Mouse (Mus musculus) adrenal gland, adult 18-20 months (tissue): Measurements from ENCODE around the gene Fbxo42. TPM values are rescaled to one million over a fixed set of nuclear protein-coding genes. Genes with fewer than 3 reads are reported as not detected.

ENCODE experiments used
- DNase-seq, 2 experiments: peaks; one replicate each; pipeline ENCODE4 v3.0.0; 2021 to 2022; ENCODE audit warnings: low spot score in 2 of 2
- total RNA-seq, 2 experiments: library from RNA; stranded (reverse); gene quantifications; 1 replicate in 1 of 2; 2 replicates in 1 of 2; pipeline ENCODE4 v1.2.3; 2021

Fbxo42 gene
- total RNA-seq, 2 experiments from 2014 or later = 21.1 to 23.1 TPM

DNA sequence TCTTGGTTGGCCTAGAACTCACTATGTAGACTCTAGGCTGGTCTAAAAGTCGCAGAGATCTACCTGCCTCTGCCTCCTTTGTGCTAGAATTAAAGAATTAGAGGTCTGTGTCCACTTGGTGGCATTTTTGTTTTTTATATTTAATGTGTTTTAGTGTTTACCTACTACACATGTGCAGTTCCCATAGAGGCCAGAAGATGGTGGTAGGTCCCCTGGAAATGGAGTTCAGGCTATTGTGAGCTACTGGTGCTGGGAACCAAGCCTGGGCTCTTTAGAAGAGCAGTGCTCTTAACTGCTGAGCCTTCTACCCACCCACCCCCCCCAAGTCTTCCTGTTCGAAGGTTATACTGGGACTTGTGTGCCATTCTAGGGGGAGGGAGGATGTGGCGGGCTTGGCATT lies 19.4 kb downstream of the Fbxo42 start:
- DNase-seq = no peak

DNA sequence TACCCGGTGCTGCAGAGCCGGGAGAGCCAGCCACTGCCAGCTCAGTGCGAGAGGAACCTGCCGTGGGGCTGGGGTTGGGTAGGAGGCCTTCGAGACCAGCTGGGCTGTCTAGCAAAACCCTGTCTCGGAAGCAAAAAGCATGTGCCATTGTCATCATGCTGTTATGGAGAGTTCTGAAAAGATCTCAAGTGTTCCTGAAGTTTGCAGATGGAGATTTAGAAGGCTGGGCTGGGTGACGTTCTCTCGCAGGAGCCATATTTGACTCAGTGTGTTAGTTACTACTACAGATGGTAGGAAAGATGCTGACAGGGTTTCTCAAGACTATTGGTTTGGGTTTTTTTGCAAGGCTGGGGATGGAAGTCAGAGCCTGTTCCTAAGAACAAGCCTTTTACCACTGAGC lies 24.4 kb downstream of the Fbxo42 start:
- no peak for DNase-seq

DNA sequence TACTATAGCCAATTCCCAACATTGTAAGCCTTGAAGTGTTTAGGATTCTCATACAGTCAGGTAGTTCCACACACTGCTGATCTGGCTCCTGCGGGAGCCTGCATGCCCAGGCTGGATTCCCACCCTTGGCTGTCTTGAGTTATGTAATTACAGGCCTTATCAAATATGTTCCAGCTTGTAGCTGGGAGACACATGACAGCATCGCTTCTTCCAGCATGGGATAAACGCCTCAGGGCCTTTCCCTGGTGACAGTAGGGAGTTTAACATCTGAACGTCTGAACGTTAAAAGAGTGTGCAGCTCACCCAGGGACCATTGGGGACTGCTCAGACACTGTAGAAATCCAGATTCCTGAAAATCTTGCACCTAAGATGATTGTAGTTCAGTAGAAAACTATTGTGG lies 28.1 kb downstream of the Fbxo42 start:
- no peak for DNase-seq

DNA sequence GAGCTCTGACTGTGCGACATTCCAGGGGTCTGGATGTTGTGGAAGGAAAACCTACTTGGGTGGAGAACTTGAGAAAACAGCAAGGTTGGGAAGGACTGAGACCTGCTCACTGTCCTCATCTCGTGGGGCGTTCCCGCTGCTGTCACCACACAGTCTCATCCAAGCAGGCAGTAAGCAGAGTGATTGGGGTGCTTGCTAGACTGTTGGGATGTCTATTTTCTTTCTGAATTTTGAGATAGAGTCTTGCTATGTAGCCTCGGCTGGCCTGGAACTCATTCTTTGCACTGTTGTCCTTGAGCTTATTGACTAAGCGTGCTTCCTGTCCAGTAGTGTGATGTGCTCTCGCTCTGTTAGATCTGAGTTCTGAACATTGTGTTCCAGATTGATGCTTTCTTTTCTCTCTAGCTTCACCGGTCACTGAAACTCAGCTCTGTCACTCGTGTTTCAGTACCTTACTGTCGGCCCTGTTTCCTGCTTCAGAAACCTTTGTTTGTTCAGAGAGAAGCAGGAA lies 28.7 kb downstream of the Fbxo42 start:
- DNase-seq = no peak

DNA sequence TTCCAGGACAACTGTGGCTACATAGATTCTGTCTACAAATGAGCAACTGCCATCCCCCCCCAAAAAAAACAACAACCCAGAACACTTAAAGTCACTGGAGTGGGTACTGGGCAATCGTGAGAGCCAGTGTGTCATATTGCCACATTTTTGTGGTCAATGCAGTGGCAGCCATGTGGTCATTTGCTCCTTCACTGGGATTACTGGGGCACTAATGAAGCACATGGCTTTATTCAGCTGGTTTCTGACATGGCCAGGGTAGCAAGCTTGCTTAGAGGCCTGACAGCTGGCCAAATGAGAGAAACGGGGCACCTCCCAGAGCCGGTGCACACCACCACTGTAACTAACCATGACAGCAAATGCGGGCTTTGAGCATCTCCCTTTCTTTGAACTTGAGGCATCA lies 30.8 kb downstream of the Fbxo42 start:
- no peak for DNase-seq

- DNase-seq = no peak
These were observed 33.1 kb downstream of the Fbxo42 start for GRCm38 (mm10) chr4:141180831-141181230.

DNA sequence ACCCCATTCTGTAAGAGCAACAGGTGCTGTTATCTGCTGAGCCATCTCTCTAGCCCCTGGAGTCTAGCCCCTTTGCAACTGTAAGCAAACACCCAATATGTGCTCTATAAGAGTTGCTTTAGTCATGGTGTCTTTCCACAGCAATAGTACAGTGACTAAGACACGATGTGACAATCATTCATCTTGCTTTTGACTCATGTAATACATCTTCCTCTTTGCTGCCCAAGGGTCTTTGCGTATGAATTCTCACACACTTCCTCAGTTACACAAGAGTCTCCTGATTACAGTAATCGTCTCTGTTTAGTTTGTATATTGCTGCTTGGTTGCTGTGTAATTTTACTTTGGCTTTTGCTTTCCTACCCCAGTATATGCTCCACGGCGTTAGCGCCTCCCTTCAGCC lies 34.3 kb downstream of the Fbxo42 start:
- no peak for DNase-seq

- no peak for DNase-seq
These were observed 36.2 kb downstream of the Fbxo42 start for GRCm38 (mm10) chr4:141183932-141184331.

- no peak for DNase-seq
These were observed 36.7 kb downstream of the Fbxo42 start for GRCm38 (mm10) chr4:141184426-141184825.

DNA sequence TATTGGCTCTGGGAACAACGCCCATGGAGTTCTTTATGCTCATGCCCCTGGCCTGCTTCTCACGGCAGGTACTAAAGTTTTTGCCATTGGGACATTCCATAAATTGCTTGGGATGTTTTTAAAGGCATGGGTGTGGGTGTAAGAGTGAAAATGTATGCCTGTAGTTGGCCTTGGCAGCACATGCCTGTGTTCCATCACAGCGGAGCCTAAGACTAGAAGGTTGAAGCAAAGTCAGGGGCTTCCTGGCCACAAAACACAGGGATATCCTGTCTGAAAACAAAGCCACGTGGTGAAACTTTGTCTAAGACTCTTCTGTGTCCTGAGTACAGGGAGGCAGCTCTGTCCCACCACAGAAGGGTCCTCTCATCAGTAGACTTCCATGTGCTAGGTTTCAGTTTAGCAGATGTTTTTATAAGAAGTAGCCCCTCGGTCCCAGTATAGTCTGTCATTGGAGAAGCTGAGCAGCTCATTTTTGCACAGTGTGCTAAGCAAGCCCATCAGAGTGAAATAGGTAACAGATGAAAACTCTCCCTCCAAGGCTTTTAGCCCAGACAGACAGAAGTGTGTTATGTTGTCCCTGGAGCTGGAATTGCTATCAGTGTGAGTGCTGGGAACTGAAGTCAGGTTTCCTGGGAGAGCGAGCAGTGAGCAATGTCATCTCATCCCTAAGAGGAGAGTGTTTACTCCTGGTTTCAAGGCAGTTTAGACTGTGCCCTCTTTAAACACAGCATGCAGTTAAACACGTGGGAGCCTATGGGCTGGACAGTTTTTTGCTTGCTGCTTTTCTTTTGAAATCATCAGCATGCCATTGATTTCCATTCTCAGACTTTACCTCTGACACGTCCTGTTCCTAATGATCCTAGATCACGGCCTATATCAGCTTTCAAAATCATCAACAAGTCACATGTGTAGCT lies 39.5 kb downstream of the Fbxo42 start:
- DNase-seq = no peak

DNA sequence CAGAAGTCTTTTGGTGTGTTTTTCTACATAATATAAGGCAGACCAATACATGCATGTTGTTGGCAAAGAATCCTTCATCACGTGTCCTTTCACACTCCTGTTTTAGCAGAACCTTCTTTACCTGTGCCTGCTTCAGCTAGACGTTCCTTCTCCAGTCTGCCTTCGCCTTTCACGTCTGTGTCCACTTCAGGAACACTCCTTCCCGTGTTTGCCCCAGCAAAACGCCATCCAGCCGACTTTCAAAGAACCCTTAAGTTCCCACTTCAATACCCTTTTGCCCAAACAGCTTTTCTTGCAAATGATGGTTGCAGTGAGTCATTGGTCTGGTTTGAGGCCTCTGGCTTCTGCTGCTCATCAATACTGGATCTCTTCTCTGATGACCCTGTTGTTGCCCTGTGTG lies 43.6 kb downstream of the Fbxo42 start:
- DNase-seq = no peak

DNA sequence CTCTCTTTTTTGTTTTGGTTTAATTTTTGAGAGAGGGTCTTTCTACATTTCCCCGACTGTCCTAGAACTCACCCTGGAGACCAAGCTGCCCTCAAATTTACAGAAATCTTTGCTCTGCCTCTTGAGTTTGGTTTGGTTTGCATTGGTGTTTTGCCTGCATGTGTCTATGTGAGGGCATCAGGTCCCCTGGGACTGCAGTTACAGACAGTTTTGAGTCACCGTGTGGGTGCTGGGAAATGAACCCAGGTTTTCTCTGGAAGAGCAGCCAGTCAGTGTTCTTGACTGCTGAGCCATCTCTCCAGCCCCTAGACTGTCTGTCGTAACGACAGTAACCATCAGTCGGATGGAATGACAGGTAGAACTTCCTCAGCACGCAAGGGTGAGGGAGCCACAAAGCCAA lies 46.8 kb downstream of the Fbxo42 start:
- DNase-seq = no peak

- DNase-seq = no peak
These were observed 49.4 kb downstream of the Fbxo42 start for GRCm38 (mm10) chr4:141196981-141197685.

GRCm38 (mm10) chr4:141197686-141198035 lies 49.9 kb downstream of the Fbxo42 start:
- DNase-seq = no peak

- no peak for DNase-seq
These were observed 53.2 kb downstream of the Fbxo42 start for GRCm38 (mm10) chr4:141200906-141201305.

DNA sequence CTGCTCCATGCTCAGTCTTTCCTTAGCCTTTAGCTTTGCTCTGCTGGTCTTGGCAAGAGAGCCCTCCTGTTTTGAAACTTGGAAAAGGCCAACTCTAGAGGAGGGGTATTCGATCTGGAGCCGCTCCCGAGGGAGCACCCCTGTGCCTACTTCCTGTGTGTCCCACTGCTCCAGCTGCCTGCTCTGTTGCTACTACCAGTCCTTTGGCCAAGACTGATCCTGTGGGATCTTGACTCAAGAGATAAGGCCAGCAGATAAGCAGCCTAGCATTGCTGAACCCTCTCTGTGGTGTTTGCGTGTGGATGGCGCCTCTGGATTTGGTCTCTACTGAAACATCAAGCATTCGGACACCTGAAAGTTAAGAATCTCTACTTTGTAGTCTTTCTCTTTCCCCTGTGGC lies 54.5 kb downstream of the Fbxo42 start:
- no peak for DNase-seq

DNA sequence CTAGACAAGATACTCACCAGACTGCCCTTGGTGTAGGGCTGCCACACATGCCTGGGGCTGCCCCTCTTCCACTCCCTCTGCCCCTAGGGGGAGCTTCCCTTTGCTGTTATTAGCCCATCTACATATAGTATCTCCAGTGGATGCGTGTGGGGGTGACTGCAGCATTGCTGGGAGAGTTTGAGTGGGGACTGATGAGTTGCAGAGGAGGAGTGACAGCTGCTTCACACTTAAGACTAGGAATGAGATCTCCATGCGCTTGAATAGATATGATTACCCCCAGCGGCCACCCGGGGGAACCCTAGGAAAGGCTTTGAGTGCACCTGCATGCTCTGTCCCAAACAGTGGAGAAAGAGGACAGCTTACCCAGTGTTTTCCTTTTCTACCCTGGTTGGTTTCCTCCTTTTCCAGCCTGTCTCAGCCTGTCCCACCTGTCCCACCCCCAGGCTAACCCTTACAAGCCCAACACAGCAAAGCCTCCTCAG lies 56.9 kb downstream of the Fbxo42 start:
- DNase-seq = no peak

- DNase-seq = no peak
These were observed 59.4 kb downstream of the Fbxo42 start for GRCm38 (mm10) chr4:141207081-141207480.

- DNase-seq = no peak
These were observed 63.0 kb downstream of the Fbxo42 start for GRCm38 (mm10) chr4:141210524-141211219.

GRCm38 (mm10) chr4:141211646-141212045 lies 63.9 kb downstream of the Fbxo42 start:
- no peak for DNase-seq

DNA sequence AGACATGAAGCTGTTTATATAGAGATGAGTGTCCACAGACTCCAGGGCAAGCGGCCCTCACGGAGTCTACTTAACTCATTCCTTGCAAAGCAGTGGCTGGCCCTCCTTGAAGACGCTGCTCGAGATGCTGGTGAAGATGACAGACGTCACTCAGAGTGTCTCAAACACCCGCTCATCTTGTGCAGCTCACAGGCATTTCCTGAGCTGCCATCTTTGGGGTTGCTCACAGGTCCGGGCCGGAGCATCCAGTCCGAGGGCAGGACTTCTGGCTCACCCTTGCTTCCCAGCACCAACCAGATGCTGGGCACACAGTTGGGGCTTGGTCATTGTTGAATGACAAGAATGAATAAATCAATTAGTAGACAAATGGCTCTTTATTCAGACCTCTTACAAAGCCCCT lies 65.2 kb downstream of the Fbxo42 start:
- no peak for DNase-seq

GRCm38 (mm10) chr4:141213342-141213741 lies 65.6 kb downstream of the Fbxo42 start:
- no peak for DNase-seq
